20 mouse cellular contexts compared by ENCODE assay signal in the genomic region with DNA sequence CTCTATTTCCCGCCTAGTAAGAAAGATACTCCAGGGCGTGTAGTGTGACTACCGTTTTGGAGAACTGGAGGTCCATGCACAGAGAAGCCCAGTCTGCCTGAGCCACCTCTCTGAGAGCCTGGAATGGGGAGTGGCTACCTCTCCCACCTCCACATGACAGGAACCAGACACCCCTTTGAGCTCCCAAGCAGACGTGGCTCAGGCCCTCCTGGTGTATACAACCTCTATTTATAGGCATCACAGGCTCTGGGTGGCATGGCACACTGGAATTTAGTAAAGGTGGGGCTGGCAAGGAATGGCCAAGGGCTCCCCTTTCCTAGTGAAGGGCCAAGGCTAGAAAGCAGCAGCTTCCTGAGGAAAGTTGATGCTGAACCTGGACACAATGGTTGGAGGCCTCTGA. TPM values are rescaled to one million over a fixed set of nuclear protein-coding genes. Genes with fewer than 3 reads are reported as not detected.
DNase-seq lines count a peak whose midpoint lies in the region; ATAC-seq lines count a peak whose summit lies in the region.
"Had no signal": no experiment of that assay in that cellular context is flagged by ENCODE, and none has a peak within 500 bp of the region (broad histone marks: within the 10 kb centered on the region; RNA-seq: fewer than 3 reads in every experiment).

No protein-coding gene starts in this region.

- H3K9me3 ChIP-seq in heart, embryonic 14.5 days (ENCODE audit: control insufficient read depth, low read length) = no peaks in the 10 kb centered on the region
- no peaks in the 10 kb centered on the region for H3K9me3 ChIP-seq in intestine, embryonic 15.5 days
- no peaks in the 10 kb centered on the region for H3K9me3 ChIP-seq in forebrain, embryonic 15.5 days
- H3K9me3 ChIP-seq: G1E; hindbrain, embryonic 10.5 days had no signal

- peak overlapping the region; percentile 43 for H3K4me2 ChIP-seq in heart, embryonic 14.5 days (ENCODE audit: low read length)
- no peak overlapping the region for H3K4me2 ChIP-seq in intestine, embryonic 15.5 days (replicated peaks)
- no peak overlapping the region for H3K4me2 ChIP-seq in forebrain, embryonic 15.5 days (replicated peaks)

- peak overlapping the region; percentile 78 to 92 for H3K27ac ChIP-seq in heart, embryonic 14.5 days (replicated peaks in 1 of 2; ENCODE audit: control insufficient read depth in 1 of 2, insufficient read depth in 1 of 2, low read depth in 2 of 2, low read length in 2 of 2)
- peak overlapping the region; percentile 44 for H3K27ac ChIP-seq in intestine, embryonic 15.5 days
- H3K27ac ChIP-seq in forebrain, embryonic 15.5 days (replicated peaks) = no peak overlapping the region
- H3K27ac ChIP-seq: hindbrain, embryonic 10.5 days; kidney, postnatal 0 days had no signal

- H3K4me3 ChIP-seq in heart, embryonic 14.5 days (ENCODE audit: control insufficient read depth in 1 of 2, insufficient read depth in 1 of 2, low read depth in 1 of 2, low read length in 2 of 2) = no peak overlapping the region
- no peak overlapping the region for H3K4me3 ChIP-seq in intestine, embryonic 15.5 days (replicated peaks)
- no peak overlapping the region for H3K4me3 ChIP-seq in forebrain, embryonic 15.5 days
- H3K4me3 ChIP-seq: hindbrain, embryonic 10.5 days had no signal

- peaks cover 59 to 93% of the 10 kb centered on the region in 2 experiments for H3K4me1 ChIP-seq in heart, embryonic 14.5 days (ENCODE audit: control insufficient read depth in 2 of 2, insufficient read depth in 2 of 2, low read length in 2 of 2)
- H3K4me1 ChIP-seq in intestine, embryonic 15.5 days (replicated peaks) = peaks cover 65% of the 10 kb centered on the region
- H3K4me1 ChIP-seq in forebrain, embryonic 15.5 days = peaks cover 12% of the 10 kb centered on the region

- H3K36me3 ChIP-seq in heart, embryonic 14.5 days (ENCODE audit: control insufficient read depth, insufficient read depth, low read length) = peaks cover 38% of the 10 kb centered on the region
- no peaks in the 10 kb centered on the region for H3K36me3 ChIP-seq in intestine, embryonic 15.5 days
- H3K36me3 ChIP-seq in forebrain, embryonic 15.5 days = no peaks in the 10 kb centered on the region
- H3K36me3 ChIP-seq: G1E; hindbrain, embryonic 10.5 days had no signal

- peak; percentile 59 for DNase-seq in gastrocnemius, adult 18-20 months (ENCODE audit: low spot score)
- no peak for DNase-seq in gastrocnemius, postnatal 36 days
- no peak for DNase-seq in heart, adult 9 months (ENCODE audit: low spot score in 2 of 2)
- peak; percentile 72 for DNase-seq in skeletal muscle tissue, adult 2 months (ENCODE audit: low read depth, low spot score)
- no peak for DNase-seq in ovary, postnatal 36 days (ENCODE audit: low spot score)
- DNase-seq: cerebellum, adult 9-11 months; liver; liver, postnatal 0 days; lung, postnatal 36 days; right cerebral cortex, postnatal 14 days; thymus, postnatal 4 days had no signal

- H3K9ac ChIP-seq in heart, embryonic 14.5 days (ENCODE audit: low read length) = peak overlapping the region; percentile 60
- H3K9ac ChIP-seq in intestine, embryonic 15.5 days = 0 out of 2 replicates have a peak overlapping the region, but pooled peaks have one; percentile 1
- no peak overlapping the region for H3K9ac ChIP-seq in forebrain, embryonic 15.5 days (replicated peaks)
- H3K9ac ChIP-seq: liver, postnatal 0 days had no signal

- H3K27me3 ChIP-seq in heart, embryonic 14.5 days (ENCODE audit: control insufficient read depth, insufficient read depth, low read length) = no peaks in the 10 kb centered on the region
- no peaks in the 10 kb centered on the region for H3K27me3 ChIP-seq in intestine, embryonic 15.5 days (replicated peaks)
- H3K27me3 ChIP-seq in forebrain, embryonic 15.5 days = no peaks in the 10 kb centered on the region

- 32% methylated on average over 4 of the region's 4 CpGs for WGBS in heart, embryonic 14.5 days
- 52% methylated on average over 4 of the region's 4 CpGs for WGBS in intestine, embryonic 15.5 days
- WGBS in forebrain, embryonic 15.5 days = 75% methylated on average over 4 of the region's 4 CpGs

- intact Hi-C loops in gastrocnemius, postnatal 36 days (cut with DNase I) = no loop called here

- ATAC-seq in heart, embryonic 14.5 days (ENCODE audit: insufficient number of reproducible peaks, insufficient read depth, low FRiP score, low read depth) = peak; percentile 57; the same call in 1 of the 2 replicates
- no peak for ATAC-seq in intestine, embryonic 15.5 days
- ATAC-seq in forebrain, embryonic 15.5 days (replicated peaks) = no peak
- ATAC-seq: CD4-positive, CD25-positive, alpha-beta regulatory T cell, adult 4 months; forebrain, embryonic 14.5 days; inflammation-experienced regulatory T-cells, adult 6 months; liver, postnatal 0 days had no signal

RNA-seq across cellular contexts. Expression of a gene that starts 10.9 kb away (rescaled TPM):
- 10 to 100 TPM; 53.7 to 60.4 TPM for total RNA-seq in gastrocnemius, adult 18-20 months (2021)
- total RNA-seq in gastrocnemius, postnatal 36 days (2021) = 10 to 100 TPM; 38.4 to 49.4 TPM
- polyA plus RNA-seq in heart, embryonic 14.5 days (2014; fragmentation: Nextera tagmentation; extraction: Ambion mirVana) = 31.8 and 33.0 TPM in 2 replicates
- 20.6 and 21.0 TPM in 2 replicates for polyA plus RNA-seq in intestine, embryonic 15.5 days (2015; fragmentation: Nextera tagmentation; extraction: Ambion mirVana)
- 10.7 and 12.3 TPM in 2 replicates for polyA plus RNA-seq in forebrain, embryonic 15.5 days (2015; fragmentation: Nextera tagmentation; extraction: Ambion mirVana)
- polyA plus RNA-seq: G1E had no signal

Comparison
In these comparisons a context has a peak if more than half of its experiments do, and no peak if none do; other contexts are left out.
1. DNase-seq: peak in gastrocnemius, adult 18-20 months (single experiment) and skeletal muscle tissue, adult 2 months (single experiment); none in gastrocnemius, postnatal 36 days (0 of 2), heart, adult 9 months (0 of 2) and ovary, postnatal 36 days (single experiment).